Mouse (Mus musculus) stomach, embryonic 14.5 days (tissue): ENCODE data around the gene Amigo2. TPM values are rescaled to one million over a fixed set of nuclear protein-coding genes. Genes with fewer than 3 reads are reported as not detected.

Experiments used
- ATAC-seq: fragments of 200-750 bp; cut with Nextera tagmentation; 2 replicates; pipeline ENCODE4 v1.8.0; 2017; ENCODE audit warnings: low read depth, moderate TSS enrichment; ENCODE audit not compliant: insufficient number of reproducible peaks, insufficient read depth, low FRiP score
- H3K27ac ChIP-seq: fragments of 300-500 bp; sonication (generic); 2 replicates; pipeline ENCODE4 v1.5.1; 2014; ENCODE audit warnings: mild to moderate bottlenecking, low read length, moderate library complexity, mixed read lengths
- H3K27me3 ChIP-seq: fragments of 300-500 bp; sonication (generic); 2 replicates; pipeline ENCODE4 v1.6.1; 2014; ENCODE audit warnings: low read length, control low read depth, mixed read lengths; ENCODE audit not compliant: control insufficient read depth, insufficient read depth
- H3K36me3 ChIP-seq: fragments of 300-500 bp; sonication (generic); 2 replicates; pipeline ENCODE4 v1.6.1; 2014; ENCODE audit warnings: mild to moderate bottlenecking, control low read depth, low read length, moderate library complexity, mixed read lengths; ENCODE audit not compliant: control insufficient read depth, insufficient read depth
- H3K4me1 ChIP-seq: fragments of 300-500 bp; sonication (generic); 2 replicates; pipeline ENCODE4 v1.6.1; 2014; ENCODE audit warnings: low read length, control low read depth, mixed read lengths; ENCODE audit not compliant: control insufficient read depth, insufficient read depth
- H3K4me2 ChIP-seq: fragments of 300-500 bp; sonication (generic); replicated peaks from 2 replicates; pipeline ENCODE4 v1.6.1; 2014; ENCODE audit warnings: low read depth, low read length, control low read depth
- H3K4me3 ChIP-seq: fragments of 300-500 bp; sonication (generic); 2 replicates; pipeline ENCODE4 v1.5.1; 2014; ENCODE audit warnings: low read depth, low read length, control low read depth
- H3K9ac ChIP-seq: fragments of 300-500 bp; sonication (generic); replicated peaks from 2 replicates; pipeline ENCODE4 v1.6.1; 2014; ENCODE audit warnings: low read depth, mild to moderate bottlenecking, control low read depth, low read length, moderate library complexity, mixed read lengths
- H3K9me3 ChIP-seq: fragments of 300-500 bp; sonication (generic); 2 replicates; pipeline ENCODE4 v1.6.1; 2016; ENCODE audit warnings: low read depth, low read length, control low read depth; ENCODE audit not compliant: control insufficient read depth
- WGBS: fragments of 180-500 bp; shearing (Covaris S2); extraction: QIAGEN DNeasy Blood & Tissue Kit; methylation state at CpG from one replicate; pipeline ENCODE4 v1.1.7; 2014; 5-methylcytosine and 5-hydroxymethylcytosine counted together
- polyA plus RNA-seq: library from polyadenylated mRNA; unstranded; fragments of >200 nt; fragmentation: Nextera tagmentation; extraction: Ambion mirVana; gene quantifications from 2 replicates; pipeline ENCODE4 v1.2.1, GENCODE M21; 2014

Amigo2 gene
- polyA plus RNA-seq, 1 experiment from 2014 or later, result 3.0 TPM

DNA sequence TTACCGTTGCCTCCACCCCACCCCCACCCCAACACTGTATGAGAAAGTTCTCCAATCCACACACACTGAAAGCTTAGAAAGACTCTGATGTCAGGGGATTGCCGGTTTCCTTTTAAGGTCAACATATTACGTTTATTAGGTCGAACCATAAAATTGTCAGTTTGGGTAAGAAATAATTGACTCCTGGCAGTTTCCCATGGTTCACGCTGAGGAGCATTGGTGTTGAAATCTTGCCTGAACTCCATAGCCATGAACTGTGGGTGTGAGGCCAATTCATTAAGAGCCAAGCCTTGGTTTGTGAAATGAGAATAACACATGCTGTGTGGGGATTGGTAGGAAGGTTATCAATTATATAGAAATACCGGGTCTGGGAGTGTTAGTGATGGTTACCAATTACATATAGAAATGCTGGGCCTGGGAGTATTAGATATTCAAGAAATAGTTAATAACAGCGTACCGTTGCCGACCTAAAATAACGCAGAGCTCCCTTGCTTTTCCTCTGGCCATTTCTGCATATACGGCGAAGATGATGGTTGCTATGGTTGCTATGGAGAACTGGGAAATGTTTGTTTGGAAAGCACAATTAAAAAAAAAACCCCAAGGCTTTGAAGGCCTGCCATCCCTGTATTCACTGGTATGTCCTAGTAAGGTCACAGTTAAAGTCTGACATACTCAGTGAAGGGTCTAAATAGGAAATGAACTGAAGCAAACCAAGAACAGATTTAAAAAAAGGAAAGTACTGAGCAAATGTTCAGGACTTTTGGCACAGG is 28.7 kb upstream of the Amigo2 start:
- H3K9ac ChIP-seq, result no peak overlapping the region
- H3K4me1 ChIP-seq, result peaks cover 9% of the 10 kb centered on the region; the same call in 1 of the 2 replicates
- no peak overlapping the region for H3K27ac ChIP-seq
- H3K9me3 ChIP-seq, result no peaks in the 10 kb centered on the region
- ATAC-seq, result no peak
- no peak overlapping the region for H3K4me2 ChIP-seq
- H3K27me3 ChIP-seq, result no peaks in the 10 kb centered on the region
- 87% methylated on average over 12 of the region's 12 CpGs for WGBS
- no peak overlapping the region for H3K4me3 ChIP-seq
- H3K36me3 ChIP-seq, result no peaks in the 10 kb centered on the region

- WGBS, result 83% methylated on average over 3 of the region's 3 CpGs
- H3K9me3 ChIP-seq, result no peaks in the 10 kb centered on the region
- H3K9ac ChIP-seq, result no peak overlapping the region
- no peak overlapping the region for H3K4me2 ChIP-seq
- no peak overlapping the region for H3K4me3 ChIP-seq
- ATAC-seq, result no peak
- no peaks in the 10 kb centered on the region for H3K27me3 ChIP-seq
- H3K36me3 ChIP-seq, result no peaks in the 10 kb centered on the region
- no peak overlapping the region for H3K27ac ChIP-seq
- peaks cover 7% of the 10 kb centered on the region; the same call in 1 of the 2 replicates for H3K4me1 ChIP-seq
Observed at GRCm38 (mm10) chr15:97272831-97273230, 25.7 kb upstream of the Amigo2 start.

GRCm38 (mm10) chr15:97271985-97272697 is 25.1 kb upstream of the Amigo2 start:
- Histone ChIP-seq H3K36me3 (no peaks in the 10 kb centered on the region), H3K4me2 (no peak overlapping the region), H3K4me3 (no peak overlapping the region), H3K9me3 (no peaks in the 10 kb centered on the region), H3K27ac (0 out of 2 replicates have a peak overlapping the region, but pooled peaks have one; percentile 52), H3K9ac (no peak overlapping the region), H3K27me3 (no peaks in the 10 kb centered on the region), H3K4me1 (peaks cover 7% of the 10 kb centered on the region; the same call in 1 of the 2 replicates)
- no peak for ATAC-seq
- WGBS, result 42% methylated on average over 7 of the region's 7 CpGs

GRCm38 (mm10) chr15:97267094-97267695 is 20.1 kb upstream of the Amigo2 start:
- Histone ChIP-seq H3K9ac (no peak overlapping the region), H3K27ac (no peak overlapping the region), H3K4me1 (peaks cover 10% of the 10 kb centered on the region; the same call in 1 of the 2 replicates), H3K4me3 (no peak overlapping the region), H3K9me3 (no peaks in the 10 kb centered on the region), H3K4me2 (no peak overlapping the region), H3K27me3 (no peaks in the 10 kb centered on the region), H3K36me3 (no peaks in the 10 kb centered on the region)
- WGBS, result 41% methylated on average over 8 of the region's 8 CpGs
- ATAC-seq, result no peak

- 58% methylated on average over 14 of the region's 14 CpGs for WGBS
- Histone ChIP-seq H3K4me2 (no peak overlapping the region), H3K4me1 (0 out of 2 replicates have a peak, but pooled peaks cover 7% of the 10 kb centered on the region), H3K9me3 (no peaks in the 10 kb centered on the region), H3K4me3 (no peak overlapping the region), H3K9ac (no peak overlapping the region), H3K27ac (no peak overlapping the region), H3K36me3 (no peaks in the 10 kb centered on the region), H3K27me3 (no peaks in the 10 kb centered on the region)
- ATAC-seq, result no peak
Observed at GRCm38 (mm10) chr15:97266236-97266845, 19.3 kb upstream of the Amigo2 start.

DNA sequence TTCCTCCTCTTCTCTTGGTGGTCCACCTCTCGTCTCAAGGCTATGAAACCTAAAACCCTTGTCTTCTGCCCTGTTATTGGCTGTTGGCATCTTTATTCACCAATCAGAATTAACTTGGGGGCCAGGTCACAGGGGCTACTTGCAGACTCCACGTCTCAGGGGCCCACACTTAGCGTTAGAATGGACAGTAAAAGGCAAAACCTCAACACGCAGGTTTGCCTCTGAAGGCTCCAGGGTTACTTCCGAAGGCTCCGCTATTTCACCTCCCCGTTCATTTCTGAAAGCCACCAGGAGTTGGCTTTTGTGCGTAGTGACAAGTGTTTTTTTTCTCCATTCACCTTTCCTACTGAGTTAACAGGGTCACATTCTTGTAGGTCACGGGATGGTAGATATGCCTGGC is 15.2 kb upstream of the Amigo2 start:
- Histone ChIP-seq H3K9ac (no peak overlapping the region), H3K4me3 (no peak overlapping the region), H3K4me2 (no peak overlapping the region), H3K27me3 (no peaks in the 10 kb centered on the region), H3K36me3 (no peaks in the 10 kb centered on the region), H3K27ac (no peak overlapping the region), H3K4me1 (0 out of 2 replicates have a peak, but pooled peaks cover 4% of the 10 kb centered on the region), H3K9me3 (no peaks in the 10 kb centered on the region)
- no peak for ATAC-seq
- WGBS, result 65% methylated on average over 9 of the region's 9 CpGs

DNA sequence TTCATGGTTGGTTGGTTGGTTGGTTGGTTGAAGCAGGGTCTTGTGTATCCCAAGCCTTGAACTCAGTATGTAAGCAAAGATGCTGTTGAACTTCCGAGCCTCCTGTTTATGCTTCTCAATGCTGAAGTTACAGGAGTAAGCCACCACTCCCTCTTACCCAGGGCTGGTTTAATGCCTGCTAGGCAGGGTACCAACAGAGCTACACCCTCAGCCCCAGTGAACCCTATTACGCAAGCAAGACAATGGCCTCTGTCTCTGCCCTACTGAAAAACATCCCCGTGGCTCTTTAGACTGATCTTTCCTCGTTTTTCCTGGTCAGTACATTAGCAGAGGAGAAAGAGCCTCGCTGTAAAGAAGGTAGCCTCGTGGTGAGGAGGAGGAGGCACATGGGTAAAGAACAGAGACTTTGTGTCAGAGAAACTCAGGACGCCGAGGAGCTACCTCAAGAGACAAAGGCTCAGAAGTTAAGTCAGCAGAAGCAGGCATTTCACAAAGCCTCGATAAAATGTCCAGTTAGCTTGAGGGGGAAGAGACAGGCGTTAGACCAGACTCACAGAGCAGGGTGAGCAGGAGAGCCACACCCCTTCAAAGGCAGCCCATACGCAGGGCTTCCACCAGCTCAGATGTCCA is 13.0 kb upstream of the Amigo2 start:
- Histone ChIP-seq H3K36me3 (no peaks in the 10 kb centered on the region), H3K4me1 (no peaks in the 10 kb centered on the region), H3K4me3 (no peak overlapping the region), H3K4me2 (no peak overlapping the region), H3K9ac (no peak overlapping the region), H3K9me3 (no peaks in the 10 kb centered on the region), H3K27me3 (no peaks in the 10 kb centered on the region), H3K27ac (no peak overlapping the region)
- 75% methylated on average over 11 of the region's 11 CpGs for WGBS
- ATAC-seq, result no peak

DNA sequence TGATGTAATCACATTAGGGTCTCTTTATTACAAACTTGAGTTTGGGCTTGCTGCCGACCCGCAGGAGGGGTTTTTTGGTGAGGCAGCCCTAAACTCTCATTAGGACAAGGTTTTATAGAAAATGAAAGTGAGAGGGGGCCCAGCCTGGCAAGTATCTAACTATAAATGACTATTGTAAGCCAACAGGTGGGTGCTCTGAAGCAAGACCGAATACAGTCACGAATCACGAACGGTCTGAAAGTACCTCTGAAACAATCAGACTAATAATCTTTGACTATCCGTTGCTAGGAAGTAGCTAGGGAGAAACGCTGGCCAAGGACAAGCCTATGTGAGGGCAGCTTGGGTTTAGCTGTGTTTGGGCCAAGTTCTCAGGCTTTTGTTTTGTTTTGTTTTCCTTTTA is 12.2 kb upstream of the Amigo2 start:
- H3K9ac ChIP-seq, result no peak overlapping the region
- no peak for ATAC-seq

More for the DNA sequence above, 12.2 kb upstream of the Amigo2 start:
- Histone ChIP-seq H3K36me3 (no peaks in the 10 kb centered on the region), H3K27me3 (no peaks in the 10 kb centered on the region), H3K9me3 (no peaks in the 10 kb centered on the region), H3K27ac (no peak overlapping the region), H3K4me3 (no peak overlapping the region), H3K4me1 (no peaks in the 10 kb centered on the region), H3K4me2 (no peak overlapping the region)
- WGBS, result 91% methylated on average over 8 of the region's 8 CpGs
